Mouse (Mus musculus) MEL-GATA-1-ER (cell line): Measurements from ENCODE around the gene Rgs14.
A peak's percentile ranks its signal among the peaks of the same experiment; 100 is the strongest.

Experiments used
- DNase-seq: peaks from one replicate; pipeline ENCODE4 v3.0.0-alpha.2; 2012; ENCODE audit warnings: low read depth; ENCODE audit errors: extremely low read depth

Gene Rgs14

DNA sequence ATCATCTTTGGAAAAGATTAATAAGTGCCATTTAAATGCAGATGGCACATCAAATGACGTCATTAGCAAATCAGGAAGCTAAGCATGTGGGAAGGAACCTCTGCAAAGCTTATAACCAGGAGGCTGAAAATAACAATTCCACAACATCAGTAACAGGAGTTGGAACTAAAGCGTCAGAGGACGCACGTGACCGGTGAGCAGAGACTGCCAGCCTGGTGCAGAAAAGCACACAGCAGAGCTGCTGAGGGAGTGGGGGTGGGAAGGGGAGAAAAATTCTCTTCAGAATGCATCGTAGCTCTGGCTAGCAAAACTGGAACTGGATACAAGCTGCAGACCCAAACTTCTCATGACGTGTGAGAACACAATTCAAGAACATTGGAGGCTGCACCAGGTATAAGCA lies 25.2 kb upstream of the Rgs14 start:
- no peak for DNase-seq

DNA sequence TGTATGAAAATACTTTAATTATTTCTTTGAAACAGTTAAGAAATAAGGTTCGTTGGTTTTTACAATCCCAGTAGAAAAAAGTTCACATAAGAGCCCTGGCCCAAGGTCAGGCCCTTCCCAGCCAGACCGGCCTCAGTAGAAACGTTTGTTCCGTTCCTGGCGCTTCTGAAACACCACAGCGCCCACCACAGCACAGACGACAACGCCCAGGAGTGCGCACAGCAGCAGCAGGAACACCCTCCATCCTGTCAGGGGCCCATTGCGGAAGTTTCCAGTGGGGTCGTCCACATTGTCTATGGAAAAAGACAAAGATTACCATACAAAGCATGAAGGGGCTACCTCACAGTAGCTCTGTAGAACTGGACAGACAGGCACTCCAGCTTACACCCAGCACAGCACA lies 22.8 kb upstream of the Rgs14 start:
- no peak for DNase-seq

- no peak for DNase-seq
Observed at GRCm38 (mm10) chr13:55361145-55361544, 8.4 kb upstream of the Rgs14 start.

- DNase-seq, result peak; percentile 18
Observed at GRCm38 (mm10) chr13:55361974-55362452, 7.5 kb upstream of the Rgs14 start.

DNA sequence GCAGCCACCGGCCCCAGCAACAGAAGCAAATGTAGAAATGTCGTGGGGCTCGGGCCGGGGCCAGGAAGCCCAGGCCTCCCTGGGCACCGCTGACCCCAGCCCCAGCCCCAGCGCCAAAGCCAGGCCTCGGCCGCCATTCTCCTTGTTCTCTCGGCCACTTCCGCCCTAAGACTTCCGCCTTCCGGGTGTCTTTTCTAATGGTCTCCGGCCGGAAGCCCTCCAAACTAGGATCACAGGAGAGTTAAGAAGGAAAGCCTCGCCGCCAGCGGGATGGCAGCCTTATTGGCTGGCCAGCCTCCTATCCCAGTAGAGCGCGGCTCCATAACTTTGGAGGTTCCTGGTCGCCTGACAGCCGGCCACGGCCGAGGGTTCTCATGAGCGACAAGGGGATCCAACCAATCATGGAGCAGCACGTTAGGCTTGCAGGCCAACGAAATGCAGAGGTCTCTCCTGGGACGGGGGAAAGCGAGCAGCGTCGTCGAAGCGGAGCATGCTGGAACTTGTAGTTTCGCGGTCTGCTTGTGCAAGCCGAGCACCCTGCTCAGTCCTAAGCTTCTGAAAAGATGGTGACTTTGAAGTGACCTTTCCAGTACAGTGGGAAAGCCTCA lies 7.0 kb upstream of the Rgs14 start, which contains the start of gene Lman2:
Gene Lman2, minus strand, starts transcription at position 331 of the 608 bp plus-strand sequence.
- peak; percentile 99 for DNase-seq

GRCm38 (mm10) chr13:55368401-55368800 lies 1.1 kb upstream of the Rgs14 start:
- DNase-seq, result no peak

- DNase-seq, result no peak
Observed at GRCm38 (mm10) chr13:55370234-55370633, 702 bp downstream of the Rgs14 start.

GRCm38 (mm10) chr13:55371007-55371681 lies 1.6 kb downstream of the Rgs14 start:
- DNase-seq, result no peak

DNA sequence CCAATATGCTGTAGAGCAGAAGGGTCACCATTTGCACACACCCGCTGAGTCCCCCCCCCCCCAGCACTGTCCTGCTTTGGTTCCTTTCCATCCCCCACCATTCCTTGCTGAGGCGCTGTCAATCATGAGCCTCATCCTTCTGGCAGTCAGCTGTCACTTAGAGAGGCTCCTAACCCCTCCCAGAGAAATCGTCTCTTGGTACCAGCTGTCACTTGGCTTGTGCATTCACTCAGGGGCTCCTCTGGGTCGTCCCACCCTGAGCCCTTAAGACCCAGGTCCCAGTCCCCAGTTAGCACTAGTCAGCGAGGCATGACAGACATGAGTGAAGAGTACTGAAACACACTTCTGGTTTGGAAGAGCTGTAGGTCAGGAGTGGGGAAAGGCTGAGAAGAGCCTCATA lies 2.2 kb downstream of the Rgs14 start:
- no peak for DNase-seq

GRCm38 (mm10) chr13:55374206-55374924 lies 4.8 kb downstream of the Rgs14 start:
- DNase-seq, result no peak

GRCm38 (mm10) chr13:55375877-55376276 lies 6.3 kb downstream of the Rgs14 start:
- DNase-seq, result no peak

DNA sequence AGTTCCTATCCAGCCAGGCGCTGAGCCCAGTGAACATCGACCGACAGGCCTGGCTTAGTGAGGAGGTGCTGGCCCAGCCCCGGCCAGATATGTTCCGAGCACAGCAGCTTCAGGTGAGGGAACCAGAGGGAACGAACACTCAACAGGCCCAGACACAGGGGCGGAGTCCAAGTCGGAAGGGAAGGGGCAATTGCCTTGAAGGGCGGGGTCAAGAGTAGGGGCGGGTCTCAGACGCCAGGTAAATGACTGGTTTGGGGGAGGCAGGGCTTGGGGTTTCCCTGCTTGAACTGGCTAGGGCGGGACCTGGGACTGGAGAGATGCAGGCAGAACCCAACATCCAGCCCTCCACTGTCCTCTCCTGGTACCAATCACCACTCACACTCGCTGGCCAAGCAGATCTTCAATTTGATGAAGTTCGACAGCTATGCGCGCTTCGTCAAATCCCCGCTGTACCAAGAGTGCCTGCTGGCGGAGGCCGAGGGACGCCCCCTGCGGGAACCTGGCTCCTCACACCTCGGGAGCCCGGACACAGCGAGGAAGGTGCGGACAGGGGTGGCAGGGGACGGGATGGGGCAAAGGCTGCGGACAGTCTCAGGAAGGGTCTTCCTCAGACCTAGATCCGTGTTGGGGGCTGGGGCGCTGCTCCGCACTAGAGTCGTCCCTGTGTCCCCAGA lies 9.5 kb downstream of the Rgs14 start:
- DNase-seq, result no peak

GRCm38 (mm10) chr13:55381790-55382189 lies 12.3 kb downstream of the Rgs14 start:
- DNase-seq, result no peak

GRCm38 (mm10) chr13:55390644-55391043 lies 21.1 kb downstream of the Rgs14 start:
- DNase-seq, result no peak

- no peak for DNase-seq
Observed at GRCm38 (mm10) chr13:55391626-55392029, 22.1 kb downstream of the Rgs14 start.

- DNase-seq, result peak; percentile 60
Observed at GRCm38 (mm10) chr13:55392933-55393332, 23.4 kb downstream of the Rgs14 start.

GRCm38 (mm10) chr13:55398088-55398487 lies 28.6 kb downstream of the Rgs14 start, which contains the start of gene Slc34a1:
Gene Slc34a1, plus strand, starts transcription at chr13:55398187.
- DNase-seq, result no peak

GRCm38 (mm10) chr13:55399300-55400038 lies 29.9 kb downstream of the Rgs14 start:
- DNase-seq, result no peak

- DNase-seq, result no peak
Observed at GRCm38 (mm10) chr13:55400039-55400346, 30.5 kb downstream of the Rgs14 start.

DNA sequence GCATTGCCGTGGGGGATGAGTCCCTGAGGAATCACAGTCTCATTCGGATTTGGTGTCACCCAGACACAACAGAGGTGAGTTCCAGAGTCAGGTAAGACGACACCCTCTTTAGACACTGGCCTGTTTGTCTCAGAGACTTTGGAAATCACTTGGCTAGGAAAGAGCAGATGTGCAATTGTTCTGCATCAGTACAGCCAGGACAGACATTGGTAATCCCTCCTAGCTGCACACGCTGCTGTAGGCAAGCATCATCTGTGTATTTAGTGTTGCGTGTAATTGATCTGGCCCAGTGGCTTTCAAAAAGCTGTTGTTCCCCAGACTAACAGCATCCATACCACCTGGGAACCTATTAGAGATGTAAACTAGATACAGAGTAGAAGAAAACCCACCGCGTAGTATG lies 33.7 kb downstream of the Rgs14 start:
- DNase-seq, result no peak
